Mouse (Mus musculus) ovary, postnatal 10 days (tissue): ENCODE measurements at regions not wholly inside any gene's neighbourhood (a gene's known extent, or its start where the extent isn't known, plus 50 kb on each side); places are given as distances from the start of the nearest gene placed in this dataset.

Experiments
- DNase-seq: peaks from one replicate; pipeline ENCODE4 v3.0.0; 2022; ENCODE audit warnings: low spot score

GRCm38 (mm10) chr13:48094275-48095035 lies 166.6 kb upstream of the Id4 start:
- no peak for DNase-seq

DNA sequence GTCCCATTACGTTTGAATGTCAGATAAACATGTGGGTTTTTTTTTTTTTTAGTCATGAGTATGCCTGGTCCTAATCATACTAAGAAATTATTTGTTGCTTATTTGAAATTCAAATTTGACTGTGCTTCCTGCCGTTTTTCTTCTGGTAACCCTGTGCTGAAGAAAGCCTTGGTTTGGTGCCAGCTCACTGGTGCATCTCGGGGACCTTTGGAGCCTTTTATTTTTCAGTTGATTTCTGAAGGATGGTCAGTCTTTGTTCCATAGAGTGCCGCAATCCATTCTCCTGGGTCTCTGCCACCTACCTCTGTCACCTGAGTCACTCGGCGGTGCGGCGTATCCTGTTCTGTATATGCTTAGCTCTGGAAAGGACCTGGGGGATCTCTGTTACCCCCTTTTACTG lies 158.9 kb upstream of the Id4 start:
- DNase-seq: no peak

- no peak for DNase-seq
Observed at GRCm38 (mm10) chr13:48102576-48102975, 158.5 kb upstream of the Id4 start.

DNA sequence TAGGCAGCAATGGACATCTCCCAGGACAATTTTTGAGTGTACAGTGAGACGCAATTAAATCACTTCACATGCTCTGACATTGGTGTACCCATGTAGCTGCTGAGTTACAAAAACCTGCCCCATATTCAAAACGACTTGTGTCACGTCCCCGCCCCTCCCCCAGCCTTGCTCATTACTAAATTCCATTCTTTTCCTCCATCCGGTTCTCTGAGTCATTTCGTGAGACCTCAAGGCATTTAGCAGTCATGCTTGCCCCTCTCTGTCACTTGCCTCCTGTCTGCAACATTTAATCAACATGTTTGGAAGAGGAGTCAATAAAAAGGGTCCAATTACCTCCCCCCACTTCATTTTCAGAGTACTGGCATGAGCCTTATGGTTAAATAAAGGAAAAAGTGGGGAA lies 156.3 kb upstream of the Id4 start:
- no peak for DNase-seq

GRCm38 (mm10) chr13:48106946-48107345 lies 154.1 kb upstream of the Id4 start:
- DNase-seq: no peak

DNA sequence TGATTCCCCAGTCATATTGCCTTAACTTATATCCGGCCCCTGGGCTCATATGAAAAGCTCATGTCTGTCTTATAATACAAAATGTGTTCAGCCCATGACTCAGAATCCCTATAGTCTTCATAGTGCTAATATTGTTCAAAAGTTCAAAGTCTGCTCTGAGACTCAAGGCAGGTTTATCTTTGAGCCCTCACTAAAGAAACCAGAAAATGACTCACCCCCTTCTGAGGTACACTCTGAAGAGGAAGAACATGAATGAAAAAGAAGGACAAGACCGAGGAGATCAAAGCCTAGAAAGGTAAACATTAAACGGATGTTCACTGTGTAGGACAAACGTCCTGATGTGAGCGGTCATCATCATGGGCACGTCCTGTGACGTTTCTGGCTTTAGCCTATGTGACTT lies 145.1 kb upstream of the Id4 start:
- no peak for DNase-seq

- DNase-seq: no peak
Observed at GRCm38 (mm10) chr13:48126582-48126981, 134.4 kb upstream of the Id4 start.

DNA sequence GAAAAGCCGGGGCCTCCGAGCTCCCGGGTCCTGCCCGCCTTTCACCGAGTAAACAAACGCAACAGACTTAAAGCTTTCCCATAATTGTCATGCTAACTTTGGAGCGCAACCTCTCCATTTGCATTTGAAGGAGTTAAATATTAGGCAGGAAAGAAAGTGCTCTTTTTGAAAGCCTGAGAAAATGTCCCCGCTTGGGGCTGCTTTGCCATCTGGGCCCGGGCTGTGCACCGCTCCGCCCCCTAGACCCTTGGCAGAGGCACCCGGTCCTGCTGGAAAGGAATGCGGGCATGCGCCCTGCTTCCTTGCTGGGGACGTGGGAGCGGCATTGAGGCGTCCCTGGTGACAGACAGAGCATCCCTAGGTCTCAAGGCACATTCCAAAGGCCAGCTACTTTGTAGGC lies 130.3 kb upstream of the Id4 start:
- DNase-seq: peak; percentile 31

- DNase-seq: no peak
Observed at GRCm38 (mm10) chr13:48131681-48132080, 129.3 kb upstream of the Id4 start.

DNA sequence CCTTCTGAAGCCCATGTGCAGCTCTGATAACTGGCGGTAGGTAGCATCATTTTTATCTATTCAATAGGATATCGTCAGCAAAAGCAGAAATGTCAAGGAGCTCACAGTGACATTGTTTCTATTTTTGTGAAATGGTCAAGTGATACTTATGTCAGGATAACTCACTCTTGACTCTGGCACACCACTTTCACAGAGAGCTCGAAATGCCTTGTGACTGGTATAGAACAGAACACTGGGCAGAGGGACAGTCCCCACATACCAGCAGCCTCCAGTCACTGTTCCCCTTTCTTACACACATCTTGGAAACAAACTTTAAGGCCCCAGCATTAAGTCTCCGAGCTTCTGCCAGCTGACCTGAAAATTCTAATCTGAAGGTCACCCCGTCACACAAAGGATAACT lies 115.1 kb upstream of the Id4 start:
- DNase-seq: no peak

DNA sequence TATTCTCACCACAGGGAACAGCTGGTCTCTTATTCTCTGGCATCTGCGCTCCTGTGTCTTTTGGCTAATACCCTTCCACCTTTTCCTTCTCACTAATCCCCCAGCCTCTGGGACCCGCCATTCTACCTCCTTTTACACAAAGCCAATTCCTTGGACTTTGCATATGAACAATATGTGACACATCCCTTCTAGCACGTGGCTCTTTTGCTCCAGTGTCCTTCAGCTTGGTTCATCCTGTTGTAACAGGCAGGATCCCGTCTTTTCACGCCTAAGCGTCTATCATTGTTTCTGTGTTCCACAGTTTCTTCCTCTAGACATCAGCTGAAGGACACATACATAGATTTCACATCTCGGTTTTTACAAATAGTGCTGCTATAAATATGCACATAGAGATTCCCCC lies 114.0 kb upstream of the Id4 start:
- DNase-seq: no peak

- DNase-seq: no peak
Observed at GRCm38 (mm10) chr13:48153248-48153647, 107.8 kb upstream of the Id4 start.

- DNase-seq: no peak
Observed at GRCm38 (mm10) chr13:48153684-48154413, 107.2 kb upstream of the Id4 start.

DNA sequence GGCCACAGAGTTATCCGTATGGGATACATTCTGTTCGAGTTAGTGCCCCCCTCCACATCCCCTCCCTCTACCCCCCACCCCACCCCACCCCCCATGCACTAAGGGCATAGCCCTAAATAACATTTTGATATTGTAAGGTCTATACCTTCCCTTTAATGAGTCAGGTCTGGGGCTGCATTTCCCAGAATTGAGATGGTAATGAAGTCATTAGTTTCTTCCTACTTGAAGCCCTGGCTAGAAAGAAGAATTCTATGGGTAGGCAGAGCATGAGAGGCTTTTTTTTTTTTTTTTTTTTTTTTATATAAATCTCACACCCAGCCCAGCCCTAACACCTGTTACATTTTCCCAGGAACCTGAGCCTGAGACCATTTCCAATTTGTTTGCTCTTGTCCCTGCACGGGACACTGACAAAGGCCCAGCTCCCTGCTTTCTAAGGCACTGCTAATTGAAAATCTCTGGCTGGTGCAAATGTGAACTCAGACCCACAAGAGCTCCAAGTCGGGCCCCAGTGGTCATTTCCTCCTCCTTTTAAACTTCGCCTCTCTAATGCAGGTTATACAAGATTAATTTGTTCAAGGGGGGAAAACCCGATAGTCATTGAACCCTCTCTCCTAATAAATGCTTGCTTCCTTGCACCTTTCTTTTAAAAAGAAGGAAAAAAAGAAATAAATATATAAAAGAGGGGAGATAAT lies 106.5 kb upstream of the Id4 start:
- no peak for DNase-seq

- DNase-seq: no peak
Observed at GRCm38 (mm10) chr13:48159020-48159910, 101.8 kb upstream of the Id4 start.

DNA sequence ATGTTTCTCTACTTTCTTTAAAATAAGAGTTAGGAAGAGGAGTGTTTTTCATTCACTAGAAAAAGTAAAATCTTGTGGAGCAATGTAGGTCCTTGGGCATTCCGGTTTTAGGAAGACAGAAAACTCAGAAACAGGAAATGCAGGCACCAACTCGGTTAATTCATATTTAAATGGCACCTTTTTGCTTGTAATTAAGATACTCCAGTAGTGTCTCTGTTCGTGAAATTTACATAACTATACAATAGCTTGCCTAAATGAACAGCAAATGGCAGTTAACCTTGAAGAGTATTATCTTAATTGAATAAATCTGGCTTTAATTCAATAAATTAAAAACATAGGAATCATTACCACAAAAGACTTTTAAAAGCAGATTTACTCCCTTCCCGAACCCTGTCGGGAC lies 100.9 kb upstream of the Id4 start:
- no peak for DNase-seq

GRCm38 (mm10) chr13:48161339-48161738 lies 99.7 kb upstream of the Id4 start:
- DNase-seq: no peak

DNA sequence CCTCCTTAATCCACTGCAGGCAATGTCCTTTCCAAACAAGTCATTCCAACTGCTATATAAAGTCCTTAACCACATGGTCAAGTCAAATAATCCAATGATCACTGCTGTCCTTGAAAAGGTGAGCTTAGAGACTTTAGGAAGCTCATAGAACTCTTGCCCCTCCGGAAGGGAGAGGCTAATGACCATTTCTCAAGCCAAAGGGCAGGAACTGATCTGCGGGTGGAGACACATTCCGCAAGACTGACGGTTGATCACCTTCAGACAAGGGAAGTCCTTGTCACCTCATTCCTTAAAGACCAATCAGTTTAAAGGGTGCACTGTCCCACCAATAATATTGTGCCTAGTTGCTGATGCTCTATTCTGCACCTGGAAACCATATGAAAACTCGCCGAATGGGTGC lies 96.4 kb upstream of the Id4 start:
- DNase-seq: no peak

DNA sequence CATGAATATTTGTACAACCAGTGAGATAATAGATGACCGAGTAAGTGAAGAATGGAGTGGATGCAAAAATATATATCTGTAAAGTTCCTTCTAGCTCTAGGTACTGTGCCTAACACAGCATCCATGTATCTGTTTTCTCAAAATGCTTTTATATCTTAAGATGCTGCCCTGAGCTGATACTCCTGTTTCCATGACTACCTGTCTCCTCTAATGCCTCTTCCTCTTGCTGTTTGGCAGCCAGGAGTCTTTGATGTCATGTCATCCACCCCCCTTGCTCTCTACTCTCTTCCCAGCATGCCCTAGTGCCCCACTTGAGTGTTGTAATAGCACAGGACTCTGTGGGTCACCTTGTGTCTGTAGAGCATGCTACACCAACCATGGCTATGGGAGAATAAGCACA lies 95.2 kb upstream of the Id4 start:
- DNase-seq: no peak

DNA sequence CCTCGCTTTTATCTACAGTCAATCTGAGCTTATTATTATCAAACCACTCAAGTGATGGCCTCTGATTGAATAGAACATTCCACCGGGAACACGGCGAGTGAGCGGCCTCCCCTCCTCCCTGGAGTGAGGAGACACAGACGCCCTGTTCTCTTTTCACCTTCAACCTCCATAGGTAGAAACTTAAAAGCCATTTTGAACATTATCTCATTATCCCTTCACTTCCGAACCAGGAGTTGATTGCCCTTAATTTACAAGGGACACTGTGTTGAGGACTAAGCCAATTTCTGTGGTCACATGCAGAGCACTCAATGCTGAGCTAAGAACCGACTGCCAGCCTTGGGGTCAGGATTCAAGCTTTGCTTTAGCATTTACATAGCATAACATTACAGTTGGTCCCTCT lies 93.1 kb upstream of the Id4 start:
- no peak for DNase-seq

DNA sequence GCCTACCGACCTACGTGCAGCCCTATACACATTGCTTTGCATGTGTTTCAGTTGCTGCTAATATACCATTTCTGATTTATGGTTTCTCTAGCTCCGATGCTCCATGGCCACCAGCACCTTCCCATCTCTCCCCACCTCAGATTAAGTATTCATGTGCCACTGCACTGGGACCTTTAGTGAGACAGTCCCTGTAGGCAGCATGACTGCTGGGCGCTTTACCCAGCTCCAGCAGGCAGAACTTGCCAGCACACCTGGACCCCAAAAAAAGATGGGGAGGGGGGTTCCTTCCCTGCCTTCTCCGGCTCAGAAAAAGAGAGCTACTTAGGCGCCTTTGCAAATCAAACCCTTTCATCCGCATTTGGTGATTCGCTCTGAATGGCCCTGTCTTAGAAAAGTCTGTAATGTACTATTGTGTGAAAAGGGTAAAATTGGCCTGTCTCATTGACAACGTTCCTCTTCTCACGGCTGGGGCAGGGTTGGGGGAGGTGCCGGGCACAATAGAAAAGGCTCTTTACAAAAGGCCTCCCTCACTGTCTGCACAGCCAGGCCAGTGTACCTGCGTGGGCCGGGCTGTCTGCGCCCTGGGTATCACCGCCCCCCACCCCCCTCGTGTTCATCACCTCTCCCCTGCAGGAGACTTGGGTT lies 89.6 kb upstream of the Id4 start:
- DNase-seq: no peak

DNA sequence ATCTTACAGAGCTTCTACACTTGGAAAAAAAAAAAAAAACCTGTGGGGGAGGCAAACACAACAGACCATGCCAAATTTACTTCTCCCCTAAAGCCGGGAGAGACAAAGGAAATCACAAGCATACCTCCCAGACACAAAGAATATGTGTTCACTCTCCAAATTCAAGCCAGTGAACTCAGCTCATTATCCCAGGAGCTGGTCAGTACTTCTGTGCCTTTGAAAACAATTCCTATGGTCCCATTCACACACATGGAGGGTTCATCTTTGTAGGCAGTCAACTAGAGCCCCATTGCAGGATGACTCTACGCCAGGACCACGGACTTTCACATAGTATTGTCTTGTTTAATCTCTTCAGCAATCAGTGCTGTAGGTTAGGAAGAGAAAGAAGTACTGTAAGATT lies 89.0 kb upstream of the Id4 start:
- DNase-seq: no peak
